8 mouse cellular contexts compared by ENCODE assay signal in the genomic region with DNA sequence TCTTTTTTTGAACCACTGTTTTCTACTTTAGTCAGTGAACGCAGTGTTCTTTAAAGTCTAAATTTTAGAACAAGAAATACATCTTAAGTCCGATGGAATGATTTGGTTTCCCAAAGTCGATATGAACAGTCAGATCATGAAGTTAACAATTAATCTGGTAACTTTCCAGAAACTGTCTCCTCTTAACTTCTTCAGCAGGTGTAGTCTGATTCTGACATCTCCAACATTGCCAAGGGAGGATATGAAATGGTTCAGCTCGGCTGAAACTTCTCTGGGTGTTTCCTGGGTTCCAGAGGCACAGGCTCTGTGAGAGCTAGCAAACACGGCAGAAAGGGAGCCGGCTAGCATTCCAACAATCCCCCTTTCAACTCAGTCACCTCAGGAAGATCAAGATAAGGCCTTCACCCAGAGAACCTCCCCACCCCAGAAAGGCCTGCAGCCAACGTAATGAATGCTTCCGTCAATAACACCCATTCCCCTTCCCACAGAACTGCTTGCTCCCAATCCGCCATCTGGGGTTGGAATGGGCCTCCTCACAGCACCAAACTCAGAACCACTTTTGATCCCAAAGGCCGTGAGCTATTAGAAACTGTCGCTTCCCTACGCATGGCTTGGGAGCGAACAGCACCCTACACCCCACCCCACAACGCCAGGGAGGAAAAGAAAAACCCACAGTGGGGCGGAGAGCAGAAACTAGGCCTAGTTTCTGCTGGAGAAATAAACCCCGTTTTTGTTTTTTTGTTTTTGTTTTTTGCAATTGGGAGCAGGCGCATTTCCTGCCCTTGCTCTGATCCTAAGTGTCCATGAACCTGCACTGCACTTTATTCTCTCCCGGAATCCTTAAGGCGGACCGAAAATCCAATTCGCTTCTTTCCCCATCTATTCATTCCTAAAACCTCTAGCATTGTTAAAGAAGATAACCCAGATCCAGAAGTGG. TPM values are rescaled to one million over a fixed set of nuclear protein-coding genes. Genes with fewer than 3 reads are reported as not detected.
A peak's percentile ranks its signal among the peaks of the same experiment; 100 is the strongest.
DNase-seq lines count a peak whose midpoint lies in the region; ATAC-seq and TF ChIP-seq lines count a peak whose summit lies in the region.

No protein-coding gene starts in this region.

- TF ChIP-seq POLR2A in bone marrow macrophage, adult 2 months (IDR thresholded peaks at IDR 0.05; ENCODE audit: borderline replicate concordance, low read depth, low read length): no peak
- TF ChIP-seq POLR2A in limb, embryonic 14.5 days (IDR thresholded peaks at IDR 0.05; ENCODE audit: borderline replicate concordance, extremely low read depth, insufficient read depth, insufficient read length): no peak

- peak overlapping the region; percentile 73 for H3K4me3 ChIP-seq in bone marrow macrophage, adult 2 months (ENCODE audit: insufficient read depth, low read length)
- peak overlapping the region; percentile 87 for H3K4me3 ChIP-seq in forebrain, embryonic 11.5 days (ENCODE audit: low read depth, low read length)
- H3K4me3 ChIP-seq in hindbrain, embryonic 14.5 days (replicated peaks; ENCODE audit: low read length): peak overlapping the region; percentile 96
- peak overlapping the region; percentile 97 for H3K4me3 ChIP-seq in limb, embryonic 14.5 days (replicated peaks; ENCODE audit: low read length)
- peak overlapping the region; percentile 97 for H3K4me3 ChIP-seq in midbrain, postnatal 0 days (ENCODE audit: low read depth, low read length)

- WGBS in forebrain, embryonic 11.5 days: 12% methylated on average over 21 of the region's 21 CpGs
- 10% methylated on average over 21 of the region's 21 CpGs for WGBS in hindbrain, embryonic 14.5 days
- 10% methylated on average over 21 of the region's 21 CpGs for WGBS in limb, embryonic 14.5 days
- 11% methylated on average over 21 of the region's 21 CpGs for WGBS in midbrain, postnatal 0 days

- peak; percentile 6 for DNase-seq in ovary, postnatal 10 days (ENCODE audit: low spot score)
- no peak for DNase-seq in ovary, postnatal 14 days (ENCODE audit: low spot score)
- DNase-seq in forebrain, embryonic 11.5 days (ENCODE audit: low spot score): no peak
- DNase-seq in hindbrain, embryonic 14.5 days (ENCODE audit: low spot score): peak; percentile 27
- DNase-seq in limb, embryonic 14.5 days (ENCODE audit: low spot score): no peak
- DNase-seq in midbrain, postnatal 0 days (ENCODE audit: low spot score): peak; percentile 9
- peak; percentile 19 for DNase-seq in thymus, postnatal 25 days

- H3K4me2 ChIP-seq in forebrain, embryonic 11.5 days (ENCODE audit: low read depth, low read length, severe bottlenecking): peak overlapping the region; percentile 81
- peak overlapping the region; percentile 95 for H3K4me2 ChIP-seq in hindbrain, embryonic 14.5 days (replicated peaks)
- peak overlapping the region; percentile 62 for H3K4me2 ChIP-seq in limb, embryonic 14.5 days (replicated peaks; ENCODE audit: low read depth, low read length, severe bottlenecking)
- H3K4me2 ChIP-seq in midbrain, postnatal 0 days (ENCODE audit: low read depth, low read length, poor library complexity, severe bottlenecking): peak overlapping the region; percentile 93

- no peak for ATAC-seq in forebrain, embryonic 11.5 days (replicated peaks; ENCODE audit: low FRiP score)
- no peak for ATAC-seq in hindbrain, embryonic 14.5 days (ENCODE audit: low FRiP score)
- no peak for ATAC-seq in limb, embryonic 14.5 days (ENCODE audit: low FRiP score, low read depth)
- no peak for ATAC-seq in midbrain, postnatal 0 days (ENCODE audit: low FRiP score)

- peak overlapping the region; percentile 95 for H3K9ac ChIP-seq in forebrain, embryonic 11.5 days (ENCODE audit: low read length)
- peak overlapping the region; percentile 94 for H3K9ac ChIP-seq in hindbrain, embryonic 14.5 days
- H3K9ac ChIP-seq in limb, embryonic 14.5 days (ENCODE audit: low read depth, low read length, severe bottlenecking): peak overlapping the region; percentile 94
- H3K9ac ChIP-seq in midbrain, postnatal 0 days (replicated peaks; ENCODE audit: low read length, poor library complexity, severe bottlenecking): peak overlapping the region; percentile 91

- H3K4me1 ChIP-seq in bone marrow macrophage, adult 2 months (ENCODE audit: control insufficient read depth, insufficient read depth, low read length): peaks cover 10% of the 10 kb centered on the region
- H3K4me1 ChIP-seq in forebrain, embryonic 11.5 days (replicated peaks; ENCODE audit: control insufficient read depth, insufficient read depth, low read length): peaks cover 2% of the 10 kb centered on the region; the same call in 1 of the 2 replicates
- peaks cover 21% of the 10 kb centered on the region for H3K4me1 ChIP-seq in hindbrain, embryonic 14.5 days (replicated peaks; ENCODE audit: control insufficient read depth, insufficient read depth, low read length)
- H3K4me1 ChIP-seq in limb, embryonic 14.5 days (ENCODE audit: control insufficient read depth, insufficient read depth, low read length): peaks cover 10% of the 10 kb centered on the region
- H3K4me1 ChIP-seq in midbrain, postnatal 0 days (ENCODE audit: insufficient read depth, low read length): peaks cover 12% of the 10 kb centered on the region; the same call in 1 of the 2 replicates

- no peaks in the 10 kb centered on the region for H3K9me3 ChIP-seq in forebrain, embryonic 11.5 days (ENCODE audit: control insufficient read depth, low read length)
- H3K9me3 ChIP-seq in hindbrain, embryonic 14.5 days (ENCODE audit: control insufficient read depth, low read length): no peaks in the 10 kb centered on the region
- H3K9me3 ChIP-seq in limb, embryonic 14.5 days (ENCODE audit: control insufficient read depth, low read length): no peaks in the 10 kb centered on the region
- H3K9me3 ChIP-seq in midbrain, postnatal 0 days (ENCODE audit: low read length): no peaks in the 10 kb centered on the region

- TF ChIP-seq CTCF in bone marrow macrophage, adult 2 months (IDR thresholded peaks at IDR 0.05; ENCODE audit: low read depth, low read length): no peak
- TF ChIP-seq CTCF in midbrain, postnatal 0 days (IDR thresholded peaks at IDR 0.05): no peak

- no peaks in the 10 kb centered on the region for H3K36me3 ChIP-seq in forebrain, embryonic 11.5 days (ENCODE audit: control insufficient read depth, insufficient read depth, low read length)
- H3K36me3 ChIP-seq in hindbrain, embryonic 14.5 days (replicated peaks; ENCODE audit: control insufficient read depth, insufficient read depth): no peaks in the 10 kb centered on the region
- H3K36me3 ChIP-seq in limb, embryonic 14.5 days (ENCODE audit: control insufficient read depth, insufficient read depth, low read length): no peaks in the 10 kb centered on the region
- H3K36me3 ChIP-seq in midbrain, postnatal 0 days (ENCODE audit: insufficient read depth, low read length): no peaks in the 10 kb centered on the region

- H3K27me3 ChIP-seq in forebrain, embryonic 11.5 days (ENCODE audit: control insufficient read depth, insufficient read depth, low read length): no peaks in the 10 kb centered on the region
- no peaks in the 10 kb centered on the region for H3K27me3 ChIP-seq in hindbrain, embryonic 14.5 days (ENCODE audit: control insufficient read depth, insufficient read depth, low read length)
- no peaks in the 10 kb centered on the region for H3K27me3 ChIP-seq in limb, embryonic 14.5 days (ENCODE audit: control insufficient read depth, insufficient read depth, low read length)
- H3K27me3 ChIP-seq in midbrain, postnatal 0 days (ENCODE audit: insufficient read depth, low read length): no peaks in the 10 kb centered on the region

- H3K27ac ChIP-seq in bone marrow macrophage, adult 2 months (ENCODE audit: insufficient read depth, low read depth, low read length): peak overlapping the region; percentile 74
- peak overlapping the region; percentile 89; the same call in 1 of the 2 replicates for H3K27ac ChIP-seq in forebrain, embryonic 11.5 days (ENCODE audit: low read depth, low read length)
- peak overlapping the region; percentile 95 for H3K27ac ChIP-seq in hindbrain, embryonic 14.5 days
- H3K27ac ChIP-seq in limb, embryonic 14.5 days (replicated peaks; ENCODE audit: low read depth, low read length): peak overlapping the region; percentile 98
- H3K27ac ChIP-seq in midbrain, postnatal 0 days (ENCODE audit: low read depth, low read length): peak overlapping the region; percentile 94

RNA-seq across cellular contexts. Expression of gene Wasl, which starts 1.3 kb away (rescaled TPM):
- 18.5 and 18.7 TPM in 2 replicates for polyA plus RNA-seq in bone marrow macrophage, adult 2 months (2012; ENCODE audit: insufficient read depth, insufficient read length, missing spikeins)
- polyA plus RNA-seq in forebrain, embryonic 11.5 days (2014; fragmentation: Nextera tagmentation; extraction: Ambion mirVana): 64.0 and 68.2 TPM in 2 replicates
- polyA plus RNA-seq in hindbrain, embryonic 14.5 days (2014; fragmentation: Nextera tagmentation; extraction: Ambion mirVana): 47.0 and 48.4 TPM in 2 replicates
- polyA plus RNA-seq in limb, embryonic 14.5 days (2012; rRNA removed): 30.8 and 34.8 TPM in 2 replicates
- 57.6 and 70.2 TPM in 2 replicates for polyA plus RNA-seq in limb, embryonic 14.5 days (2014; fragmentation: Nextera tagmentation; extraction: Ambion mirVana)
- total RNA-seq in midbrain, postnatal 0 days (2014; rRNA removed): 21.4 and 26.2 TPM in 2 replicates
- 46.8 and 55.2 TPM in 2 replicates for polyA plus RNA-seq in midbrain, postnatal 0 days (2015; fragmentation: Nextera tagmentation; extraction: Ambion mirVana)

Comparison
In these comparisons a context has a peak if more than half of its experiments do, and no peak if none do; other contexts are left out.
1. DNase-seq: peak in ovary, postnatal 10 days (single experiment), hindbrain, embryonic 14.5 days (single experiment), midbrain, postnatal 0 days (single experiment) and thymus, postnatal 25 days (single experiment); none in ovary, postnatal 14 days (single experiment), forebrain, embryonic 11.5 days (single experiment) and limb, embryonic 14.5 days (single experiment).
2. Peak in every context shown above with its lines, with median percentiles within 50 percentile points of each other: H3K27ac ChIP-seq, H3K4me3 ChIP-seq, H3K4me2 ChIP-seq and H3K9ac ChIP-seq.